Mouse (Mus musculus): ENCODE measurements around the gene Kctd21. TPM values are rescaled to one million over a fixed set of nuclear protein-coding genes. Genes with fewer than 3 reads are reported as not detected.

Kctd21 gene
- polyA plus RNA-seq, 1 experiment from 2014 or later = 4.6 TPM

GRCm38 (mm10) chr7:97339623-97340022, 7.5 kb downstream of the Kctd21 start:
- Histone ChIP-seq H3K9ac (ENCODE audit: low read depth, low read length) (no peak overlapping the region), H3K4me2 (replicated peaks; ENCODE audit: low read depth, low read length) (no peak overlapping the region), H3K27ac (ENCODE audit: low read depth, low read length) (no peak overlapping the region), H3K9me3 (ENCODE audit: control insufficient read depth, low read length) (no peaks in the 10 kb centered on the region), H3K36me3 (ENCODE audit: control insufficient read depth, insufficient read depth, low read length) (no peaks in the 10 kb centered on the region), H3K4me1 (ENCODE audit: control insufficient read depth, insufficient read depth, low read length) (no peaks in the 10 kb centered on the region), H3K4me3 (ENCODE audit: low read length) (no peak overlapping the region), H3K27me3 (ENCODE audit: control insufficient read depth, insufficient read depth, low read length) (no peaks in the 10 kb centered on the region)
- ATAC-seq (ENCODE audit: low FRiP score, low TSS enrichment) = no peak
- WGBS = 91% methylated on average over 7 of the region's 7 CpGs

GRCm38 (mm10) chr7:97340907-97341849, 9.1 kb downstream of the Kctd21 start:
- Histone ChIP-seq H3K4me2 (replicated peaks; ENCODE audit: low read depth, low read length) (no peak overlapping the region), H3K9ac (ENCODE audit: low read depth, low read length) (no peak overlapping the region), H3K27me3 (ENCODE audit: control insufficient read depth, insufficient read depth, low read length) (no peaks in the 10 kb centered on the region), H3K36me3 (ENCODE audit: control insufficient read depth, insufficient read depth, low read length) (no peaks in the 10 kb centered on the region), H3K4me3 (ENCODE audit: low read length) (no peak overlapping the region), H3K9me3 (ENCODE audit: control insufficient read depth, low read length) (no peaks in the 10 kb centered on the region), H3K4me1 (ENCODE audit: control insufficient read depth, insufficient read depth, low read length) (no peaks in the 10 kb centered on the region), H3K27ac (ENCODE audit: low read depth, low read length) (no peak overlapping the region)
- no peak for ATAC-seq (ENCODE audit: low FRiP score, low TSS enrichment)
- WGBS = 71% methylated on average over 18 of the region's 18 CpGs

- WGBS = 74% methylated on average over 2 of the region's 2 CpGs
- no peak for ATAC-seq (ENCODE audit: low FRiP score, low TSS enrichment)
These were observed 10.8 kb downstream of the Kctd21 start for GRCm38 (mm10) chr7:97342961-97343360.

DNA sequence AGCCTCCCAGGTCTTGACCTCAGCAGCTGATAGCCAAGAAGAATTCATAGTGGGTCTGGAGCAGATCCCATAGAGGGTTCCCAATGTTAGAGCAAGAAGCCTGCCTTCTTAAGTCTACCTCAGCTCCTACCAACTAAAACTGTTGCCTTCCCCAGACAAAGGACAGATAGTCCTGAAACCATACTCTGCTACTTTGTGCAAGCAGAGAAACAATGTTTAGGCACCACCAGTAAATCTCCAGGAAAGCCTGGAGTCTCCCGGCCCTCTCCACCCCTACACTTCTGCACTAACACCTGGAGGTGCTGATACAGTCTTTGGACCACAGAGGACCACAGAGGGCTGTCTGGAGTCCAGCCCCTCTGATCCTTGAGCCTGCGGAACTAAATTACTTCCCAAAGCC, 12.5 kb downstream of the Kctd21 start:
- no peak overlapping the region for H3K4me2 ChIP-seq (replicated peaks; ENCODE audit: low read depth, low read length)
- no peak overlapping the region for H3K9ac ChIP-seq (ENCODE audit: low read depth, low read length)
- no peak for ATAC-seq (ENCODE audit: low FRiP score, low TSS enrichment)
- no peaks in the 10 kb centered on the region for H3K36me3 ChIP-seq (ENCODE audit: control insufficient read depth, insufficient read depth, low read length)
- H3K27me3 ChIP-seq (ENCODE audit: control insufficient read depth, insufficient read depth, low read length) = no peaks in the 10 kb centered on the region
- no peaks in the 10 kb centered on the region for H3K4me1 ChIP-seq (ENCODE audit: control insufficient read depth, insufficient read depth, low read length)
- H3K9me3 ChIP-seq (ENCODE audit: control insufficient read depth, low read length) = no peaks in the 10 kb centered on the region
- 59% methylated on average over 2 of the region's 2 CpGs for WGBS
- H3K27ac ChIP-seq (ENCODE audit: low read depth, low read length) = no peak overlapping the region
- H3K4me3 ChIP-seq (ENCODE audit: low read length) = no peak overlapping the region

More at GRCm38 (mm10) chr7:97342961-97343360, 10.8 kb downstream of the Kctd21 start:
- Histone ChIP-seq H3K9ac (ENCODE audit: low read depth, low read length) (no peak overlapping the region), H3K36me3 (ENCODE audit: control insufficient read depth, insufficient read depth, low read length) (no peaks in the 10 kb centered on the region), H3K27me3 (ENCODE audit: control insufficient read depth, insufficient read depth, low read length) (no peaks in the 10 kb centered on the region), H3K9me3 (ENCODE audit: control insufficient read depth, low read length) (no peaks in the 10 kb centered on the region), H3K27ac (ENCODE audit: low read depth, low read length) (no peak overlapping the region), H3K4me3 (ENCODE audit: low read length) (no peak overlapping the region), H3K4me2 (replicated peaks; ENCODE audit: low read depth, low read length) (no peak overlapping the region), H3K4me1 (ENCODE audit: control insufficient read depth, insufficient read depth, low read length) (no peaks in the 10 kb centered on the region)

DNA sequence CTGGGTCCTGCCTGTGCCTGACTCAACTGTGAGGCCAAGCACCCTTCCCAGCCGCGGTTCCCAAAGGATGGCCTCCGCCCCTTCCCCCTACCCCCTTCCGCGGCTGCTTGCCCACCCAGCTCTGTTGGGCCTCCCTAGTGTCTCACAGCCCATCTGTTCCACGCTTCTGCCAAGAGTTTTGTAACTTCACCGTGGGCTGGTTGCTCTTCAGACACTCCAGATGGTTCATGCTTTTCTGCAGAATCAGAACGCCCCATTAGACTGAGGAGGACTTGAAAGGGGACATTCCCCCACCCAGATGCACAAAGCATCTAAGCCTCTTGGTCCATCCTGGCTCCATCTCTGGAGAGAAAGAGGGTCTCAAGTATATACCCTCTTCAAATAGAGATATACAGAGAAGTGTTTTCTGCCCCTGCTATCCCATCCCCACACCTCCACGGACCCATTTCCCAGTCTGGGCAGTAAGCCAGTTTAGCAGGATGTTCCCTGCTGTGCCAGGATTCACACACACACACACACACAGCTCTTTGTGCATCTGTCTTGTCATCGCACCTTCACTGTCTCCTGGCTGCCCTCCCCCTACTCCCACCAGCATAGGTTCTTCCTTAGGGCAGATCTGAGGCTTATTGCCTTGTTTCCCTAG, 13.2 kb downstream of the Kctd21 start:
- H3K36me3 ChIP-seq (ENCODE audit: control insufficient read depth, insufficient read depth, low read length) = no peaks in the 10 kb centered on the region
- no peak for ATAC-seq (ENCODE audit: low FRiP score, low TSS enrichment)
- WGBS = 60% methylated on average over 10 of the region's 10 CpGs
- no peaks in the 10 kb centered on the region for H3K9me3 ChIP-seq (ENCODE audit: control insufficient read depth, low read length)
- no peaks in the 10 kb centered on the region for H3K27me3 ChIP-seq (ENCODE audit: control insufficient read depth, insufficient read depth, low read length)
- H3K9ac ChIP-seq (ENCODE audit: low read depth, low read length) = no peak overlapping the region
- no peaks in the 10 kb centered on the region for H3K4me1 ChIP-seq (ENCODE audit: control insufficient read depth, insufficient read depth, low read length)
- H3K4me3 ChIP-seq (ENCODE audit: low read length) = no peak overlapping the region
- no peak overlapping the region for H3K4me2 ChIP-seq (replicated peaks; ENCODE audit: low read depth, low read length)
- H3K27ac ChIP-seq (ENCODE audit: low read depth, low read length) = no peak overlapping the region

DNA sequence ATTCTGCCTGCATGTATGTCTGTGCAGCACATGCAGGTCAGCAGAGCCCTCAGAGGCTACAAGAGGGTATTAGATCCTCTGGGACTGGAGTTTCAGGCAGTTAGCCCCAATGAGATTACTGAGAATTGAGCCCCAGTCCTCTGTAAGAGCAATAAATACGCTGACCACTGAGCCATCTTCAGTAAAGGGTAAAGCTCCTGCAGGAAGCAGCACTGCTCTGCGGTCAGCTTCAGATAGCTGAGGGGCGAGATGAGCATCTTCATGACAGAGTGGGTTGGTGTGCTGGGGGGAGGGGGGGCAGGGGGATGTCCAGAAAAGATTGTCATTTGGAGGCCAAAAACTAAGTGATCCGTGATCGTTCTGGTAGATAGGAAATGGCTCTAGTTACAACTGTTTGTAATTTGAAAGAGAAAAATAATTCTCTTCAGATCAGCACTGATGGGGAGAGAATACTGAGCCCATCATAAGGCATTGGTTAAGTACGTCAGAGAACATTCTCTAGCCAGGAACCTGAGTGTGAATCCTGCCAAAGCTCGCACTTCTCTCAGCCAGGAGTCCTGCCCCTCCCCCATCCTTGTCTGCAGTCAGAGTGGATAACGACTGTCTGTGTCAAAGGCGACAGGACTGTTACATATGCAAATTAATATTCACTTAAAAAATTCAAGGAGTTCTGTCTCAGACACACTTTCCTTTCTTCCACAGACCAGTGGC, 14.1 kb downstream of the Kctd21 start:
- Histone ChIP-seq H3K27ac (ENCODE audit: low read depth, low read length) (no peak overlapping the region), H3K9ac (ENCODE audit: low read depth, low read length) (no peak overlapping the region), H3K9me3 (ENCODE audit: control insufficient read depth, low read length) (no peaks in the 10 kb centered on the region), H3K36me3 (ENCODE audit: control insufficient read depth, insufficient read depth, low read length) (no peaks in the 10 kb centered on the region), H3K4me3 (ENCODE audit: low read length) (no peak overlapping the region), H3K4me1 (ENCODE audit: control insufficient read depth, insufficient read depth, low read length) (no peaks in the 10 kb centered on the region), H3K27me3 (ENCODE audit: control insufficient read depth, insufficient read depth, low read length) (no peaks in the 10 kb centered on the region), H3K4me2 (replicated peaks; ENCODE audit: low read depth, low read length) (no peak overlapping the region)
- 78% methylated on average over 9 of the region's 9 CpGs for WGBS
- no peak for ATAC-seq (ENCODE audit: low FRiP score, low TSS enrichment)

DNA sequence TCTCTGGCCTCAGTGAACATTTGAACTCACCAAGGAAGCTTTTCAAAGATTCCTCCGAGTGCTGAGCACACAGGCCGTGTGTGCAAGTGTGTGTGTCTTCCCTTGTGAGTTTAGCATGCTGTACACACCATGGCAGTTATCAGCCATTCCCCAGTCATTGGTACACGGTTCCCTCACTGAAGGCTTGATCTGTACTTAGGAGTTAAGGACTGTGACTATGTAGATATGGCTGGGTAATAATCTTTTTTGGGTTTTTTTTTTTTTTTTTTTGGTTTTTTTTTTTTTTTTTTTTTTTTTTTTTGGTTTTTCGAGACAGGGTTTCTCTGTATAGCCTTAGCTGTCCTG, 14.7 kb downstream of the Kctd21 start:
- Histone ChIP-seq H3K4me1 (ENCODE audit: control insufficient read depth, insufficient read depth, low read length) (no peaks in the 10 kb centered on the region), H3K36me3 (ENCODE audit: control insufficient read depth, insufficient read depth, low read length) (no peaks in the 10 kb centered on the region), H3K4me3 (ENCODE audit: low read length) (no peak overlapping the region), H3K9ac (ENCODE audit: low read depth, low read length) (no peak overlapping the region), H3K27me3 (ENCODE audit: control insufficient read depth, insufficient read depth, low read length) (no peaks in the 10 kb centered on the region), H3K4me2 (replicated peaks; ENCODE audit: low read depth, low read length) (no peak overlapping the region), H3K9me3 (ENCODE audit: control insufficient read depth, low read length) (no peaks in the 10 kb centered on the region), H3K27ac (ENCODE audit: low read depth, low read length) (no peak overlapping the region)
- no peak for ATAC-seq (ENCODE audit: low FRiP score, low TSS enrichment)
- 79% methylated on average over 4 of the region's 4 CpGs for WGBS

DNA sequence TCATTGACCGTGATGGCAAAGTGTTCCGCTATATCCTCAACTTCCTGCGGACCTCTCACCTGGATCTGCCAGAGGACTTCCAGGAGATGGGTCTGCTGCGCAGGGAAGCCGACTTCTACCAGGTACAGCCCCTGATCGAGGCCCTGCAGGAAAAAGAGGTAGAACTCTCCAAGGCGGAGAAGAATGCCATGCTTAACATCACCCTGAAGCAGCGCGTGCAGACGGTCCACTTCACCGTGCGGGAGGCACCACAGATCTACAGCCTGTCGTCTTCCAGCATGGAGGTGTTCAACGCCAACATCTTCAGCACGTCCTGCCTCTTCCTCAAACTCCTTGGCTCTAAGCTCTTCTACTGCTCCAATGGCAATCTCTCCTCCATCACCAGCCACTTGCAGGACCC, 15.3 kb downstream of the Kctd21 start:
- H3K4me3 ChIP-seq (ENCODE audit: low read length) = no peak overlapping the region
- H3K27me3 ChIP-seq (ENCODE audit: control insufficient read depth, insufficient read depth, low read length) = no peaks in the 10 kb centered on the region
- no peak overlapping the region for H3K4me2 ChIP-seq (replicated peaks; ENCODE audit: low read depth, low read length)
- no peak overlapping the region for H3K9ac ChIP-seq (ENCODE audit: low read depth, low read length)
- no peaks in the 10 kb centered on the region for H3K36me3 ChIP-seq (ENCODE audit: control insufficient read depth, insufficient read depth, low read length)
- H3K9me3 ChIP-seq (ENCODE audit: control insufficient read depth, low read length) = no peaks in the 10 kb centered on the region
- 96% methylated on average over 15 of the region's 15 CpGs for WGBS
- ATAC-seq (ENCODE audit: low FRiP score, low TSS enrichment) = no peak
- H3K4me1 ChIP-seq (ENCODE audit: control insufficient read depth, insufficient read depth, low read length) = no peaks in the 10 kb centered on the region
- no peak overlapping the region for H3K27ac ChIP-seq (ENCODE audit: low read depth, low read length)

DNA sequence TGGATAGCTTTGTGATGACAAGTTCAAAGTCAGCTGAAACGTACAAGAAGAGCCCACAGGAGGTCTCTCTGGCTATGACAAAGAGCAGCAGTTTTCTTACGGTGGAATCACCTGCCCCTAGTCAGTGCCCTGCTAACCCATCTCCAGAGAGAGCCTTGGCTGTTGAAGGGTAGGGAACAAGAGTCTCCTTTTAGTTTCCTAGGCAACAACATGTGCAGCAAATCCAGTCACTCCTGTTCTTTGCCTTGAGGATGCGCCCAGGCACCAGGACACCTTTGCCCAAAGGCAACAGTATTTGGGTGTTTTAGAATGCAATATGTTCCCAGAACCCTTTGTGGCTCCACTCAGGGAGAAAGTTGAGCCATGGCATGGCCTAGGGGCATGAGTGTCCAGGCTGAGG, 16.2 kb downstream of the Kctd21 start:
- Histone ChIP-seq H3K9ac (ENCODE audit: low read depth, low read length) (no peak overlapping the region), H3K27ac (ENCODE audit: low read depth, low read length) (no peak overlapping the region), H3K36me3 (ENCODE audit: control insufficient read depth, insufficient read depth, low read length) (no peaks in the 10 kb centered on the region), H3K4me2 (replicated peaks; ENCODE audit: low read depth, low read length) (no peak overlapping the region), H3K27me3 (ENCODE audit: control insufficient read depth, insufficient read depth, low read length) (no peaks in the 10 kb centered on the region), H3K4me1 (ENCODE audit: control insufficient read depth, insufficient read depth, low read length) (no peaks in the 10 kb centered on the region), H3K4me3 (ENCODE audit: low read length) (no peak overlapping the region), H3K9me3 (ENCODE audit: control insufficient read depth, low read length) (no peaks in the 10 kb centered on the region)
- ATAC-seq (ENCODE audit: low FRiP score, low TSS enrichment) = no peak
- 88% methylated on average over 3 of the region's 3 CpGs for WGBS

Measured in kidney, embryonic 14.5 days (tissue).